Mouse (Mus musculus) neural tube, embryonic 12.5 days (tissue): ENCODE data around the gene Cym. TPM values are rescaled to one million over a fixed set of nuclear protein-coding genes. Genes with fewer than 3 reads are reported as not detected.

Source experiments
- ATAC-seq: fragments of 200-750 bp; cut with Nextera tagmentation; 2 replicates; pipeline ENCODE4 v1.8.0; 2017; ENCODE audit warnings: low read depth, mild to moderate bottlenecking, moderate TSS enrichment, moderate library complexity; ENCODE audit not compliant: low FRiP score
- H3K27ac ChIP-seq: fragments of 300-500 bp; sonication (generic); 2 replicates; pipeline ENCODE4 v1.5.1; 2016
- H3K27me3 ChIP-seq: fragments of 300-500 bp; sonication (generic); replicated peaks from 2 replicates; pipeline ENCODE4 v1.6.1; 2016; ENCODE audit warnings: mild to moderate bottlenecking
- H3K36me3 ChIP-seq: fragments of 300-500 bp; sonication (generic); 2 replicates; pipeline ENCODE4 v1.6.1; 2016; ENCODE audit warnings: mild to moderate bottlenecking
- H3K4me1 ChIP-seq: fragments of 300-500 bp; sonication (generic); 2 replicates; pipeline ENCODE4 v1.6.1; 2016
- H3K4me2 ChIP-seq: fragments of 300-500 bp; sonication (generic); replicated peaks from 2 replicates; pipeline ENCODE4 v1.6.1; 2016; ENCODE audit warnings: mild to moderate bottlenecking
- H3K4me3 ChIP-seq: fragments of 300-500 bp; sonication (generic); 2 replicates; pipeline ENCODE4 v1.5.1; 2016
- H3K9ac ChIP-seq: fragments of 300-500 bp; sonication (generic); 2 replicates; pipeline ENCODE4 v1.6.1; 2016; ENCODE audit warnings: mild to moderate bottlenecking
- H3K9me3 ChIP-seq: fragments of 300-500 bp; sonication (generic); 2 replicates; pipeline ENCODE4 v1.6.1; 2016; ENCODE audit warnings: mild to moderate bottlenecking
- WGBS: fragments of 180-500 bp; shearing (Covaris S2); methylation state at CpG from one replicate; pipeline ENCODE4 v1.1.7; 2016; 5-methylcytosine and 5-hydroxymethylcytosine counted together
- polyA plus RNA-seq: library from polyadenylated mRNA; unstranded; fragments of >200 nt; fragmentation: Nextera tagmentation; extraction: Ambion mirVana; gene quantifications from 2 replicates; pipeline ENCODE4 v1.2.1, GENCODE M21; 2016

Cym gene
- polyA plus RNA-seq, 1 experiment from 2014 or later = not detected

DNA sequence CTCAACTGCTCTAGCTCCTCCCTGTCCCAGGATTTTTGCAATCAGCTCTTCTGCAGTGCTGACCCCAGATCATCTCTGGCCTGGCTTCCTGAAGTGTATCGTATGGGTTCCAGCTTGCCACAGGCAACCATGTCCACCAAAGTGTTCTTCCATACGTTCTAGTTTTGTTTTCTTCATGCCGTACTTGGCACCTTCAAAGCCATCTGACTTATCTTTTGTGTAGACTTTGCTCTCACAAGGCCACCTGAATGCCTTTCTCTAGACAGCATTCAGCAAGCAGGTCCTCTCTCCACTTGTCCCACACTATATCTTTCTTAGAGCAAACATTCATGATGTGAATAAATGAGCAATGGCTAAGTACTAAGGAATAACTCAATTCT, 4.4 kb downstream of the Cym start:
- no peak overlapping the region for H3K9ac ChIP-seq
- no peak overlapping the region for H3K27ac ChIP-seq
- no peak for ATAC-seq
- H3K27me3 ChIP-seq = no peaks in the 10 kb centered on the region
- no peaks in the 10 kb centered on the region for H3K36me3 ChIP-seq
- H3K4me3 ChIP-seq = no peak overlapping the region
- H3K9me3 ChIP-seq = no peaks in the 10 kb centered on the region
- WGBS = 86% methylated on average over 3 of the region's 3 CpGs
- H3K4me2 ChIP-seq = no peak overlapping the region
- H3K4me1 ChIP-seq = no peaks in the 10 kb centered on the region

DNA sequence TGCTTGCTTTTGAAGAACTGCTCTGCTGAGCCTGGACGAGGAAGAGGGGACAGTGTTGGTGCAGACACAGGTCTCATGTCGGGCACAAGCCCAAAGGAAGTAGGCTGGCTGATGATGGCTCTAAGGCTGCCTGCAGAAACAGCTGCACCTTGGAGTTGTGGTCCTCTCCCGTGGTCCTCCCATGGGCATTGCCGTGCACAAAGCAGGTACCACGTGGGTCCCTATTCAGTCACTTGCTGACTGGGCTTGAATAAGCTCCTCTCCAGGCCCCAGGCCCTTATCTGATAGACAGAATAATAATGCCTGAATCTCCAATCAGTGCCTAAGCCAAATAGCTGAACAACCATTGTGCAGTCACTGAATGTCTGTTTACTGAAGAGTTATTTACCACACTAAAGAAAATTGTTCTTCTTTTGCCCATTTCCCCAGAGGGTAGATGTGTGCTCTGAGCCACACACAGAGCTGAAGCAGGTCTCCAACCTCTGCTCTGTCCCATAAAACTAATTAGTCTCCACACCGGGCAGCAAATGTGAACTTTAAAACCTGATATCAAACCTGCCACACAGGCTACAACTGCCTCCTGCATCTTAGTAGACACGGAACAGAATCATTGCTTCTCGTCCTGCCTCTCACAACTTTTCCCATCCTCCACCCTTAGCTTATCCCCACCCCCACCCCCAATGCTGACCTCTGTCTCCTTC, 5.0 kb downstream of the Cym start:
- Histone ChIP-seq H3K4me1 (no peaks in the 10 kb centered on the region), H3K27ac (no peak overlapping the region), H3K27me3 (no peaks in the 10 kb centered on the region), H3K4me3 (no peak overlapping the region), H3K9me3 (no peaks in the 10 kb centered on the region), H3K4me2 (no peak overlapping the region), H3K36me3 (no peaks in the 10 kb centered on the region), H3K9ac (no peak overlapping the region)
- 71% methylated on average over 8 of the region's 8 CpGs for WGBS
- ATAC-seq = no peak

DNA sequence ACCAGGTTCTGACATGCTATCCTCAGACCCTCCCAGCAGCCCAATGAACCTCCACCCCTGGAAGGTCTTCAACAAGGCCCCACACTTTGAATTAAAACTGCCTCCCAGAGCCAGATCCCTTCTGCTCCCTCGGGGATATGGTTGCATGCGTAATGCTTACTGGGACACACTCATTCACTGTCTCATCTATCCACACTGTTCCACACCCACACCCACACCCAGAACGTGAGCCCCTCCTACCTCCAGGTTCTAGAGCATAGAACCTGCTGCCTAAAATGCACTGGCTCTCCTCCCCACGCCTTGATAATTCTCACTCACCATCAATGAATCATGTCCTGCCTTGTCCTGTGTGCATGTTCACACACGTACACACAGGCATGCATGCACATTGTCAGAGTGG, 6.9 kb downstream of the Cym start:
- Histone ChIP-seq H3K9me3 (no peaks in the 10 kb centered on the region), H3K27me3 (no peaks in the 10 kb centered on the region), H3K27ac (no peak overlapping the region), H3K9ac (no peak overlapping the region), H3K4me2 (no peak overlapping the region), H3K36me3 (no peaks in the 10 kb centered on the region), H3K4me3 (no peak overlapping the region), H3K4me1 (no peaks in the 10 kb centered on the region)
- 84% methylated on average over 5 of the region's 5 CpGs for WGBS
- ATAC-seq = no peak

DNA sequence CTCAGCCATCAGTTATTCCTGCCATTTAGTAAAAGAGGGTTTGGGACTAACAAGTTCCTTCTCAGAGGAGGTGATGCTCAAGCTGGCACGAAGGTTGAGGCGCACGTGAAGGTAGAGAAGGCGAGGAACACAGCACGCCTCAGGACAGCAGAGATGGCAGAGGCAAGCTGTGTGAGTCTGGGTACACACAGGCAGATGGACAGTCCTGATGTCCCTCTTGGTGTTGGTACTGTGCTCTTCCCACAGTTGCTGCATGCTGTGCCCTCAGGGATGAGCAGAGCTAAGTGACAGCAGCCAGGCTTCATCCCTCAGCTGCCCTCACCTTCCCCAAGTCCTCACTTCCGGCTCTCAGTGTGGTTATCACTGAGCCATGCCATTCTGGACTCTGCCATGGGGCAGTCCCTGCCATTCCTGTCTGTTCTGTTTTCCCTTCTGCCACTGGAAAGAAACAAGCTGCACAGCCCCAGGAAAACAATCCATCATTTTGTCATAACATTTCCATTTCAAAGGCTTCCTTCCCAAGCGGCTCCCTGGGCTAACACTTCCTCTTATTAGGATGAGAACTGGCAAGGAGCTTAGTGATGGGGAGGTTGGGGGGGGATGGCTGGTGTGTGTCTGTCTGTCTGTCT, 13.8 kb downstream of the Cym start:
- Histone ChIP-seq H3K36me3 (no peaks in the 10 kb centered on the region), H3K4me3 (no peak overlapping the region), H3K4me1 (peaks cover 21% of the 10 kb centered on the region), H3K4me2 (no peak overlapping the region), H3K9me3 (no peaks in the 10 kb centered on the region), H3K27me3 (no peaks in the 10 kb centered on the region), H3K9ac (no peak overlapping the region), H3K27ac (no peak overlapping the region)
- peak; percentile 72 for ATAC-seq
- 62% methylated on average over 7 of the region's 7 CpGs for WGBS

DNA sequence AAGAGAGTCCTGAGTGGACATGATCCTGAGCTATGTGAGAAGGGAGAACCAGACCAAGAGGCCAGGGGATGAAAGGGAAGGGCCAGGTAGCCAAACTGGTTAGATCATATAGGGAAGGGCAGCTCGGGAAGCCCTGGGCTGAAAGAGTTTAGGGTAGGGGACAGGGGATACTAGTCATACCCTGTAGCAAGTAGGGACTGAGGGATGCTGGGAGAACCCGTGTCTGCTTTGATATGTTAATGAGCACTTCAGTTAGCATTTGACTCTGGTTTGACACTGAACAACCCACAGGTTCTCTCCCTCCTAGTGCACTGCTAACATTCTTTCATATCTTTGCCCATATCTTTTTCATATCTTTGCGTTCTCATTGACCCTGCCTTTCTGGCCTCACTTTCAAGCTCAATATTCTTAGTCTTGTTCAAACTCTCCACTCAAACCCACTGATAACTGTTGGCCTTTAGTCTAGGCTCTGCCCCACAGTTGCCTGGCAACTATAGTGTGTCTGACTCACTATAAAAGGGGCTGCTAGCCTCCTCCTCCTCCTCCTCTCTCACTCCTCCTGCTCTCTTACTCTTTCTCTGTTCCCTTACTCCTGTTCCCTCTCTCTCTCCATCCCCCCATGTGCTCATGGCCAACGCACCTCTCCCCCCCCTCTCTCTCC, 14.9 kb downstream of the Cym start:
- Histone ChIP-seq H3K9ac (no peak overlapping the region), H3K27ac (no peak overlapping the region), H3K9me3 (no peaks in the 10 kb centered on the region), H3K27me3 (no peaks in the 10 kb centered on the region), H3K4me3 (no peak overlapping the region), H3K4me1 (peaks cover 21% of the 10 kb centered on the region), H3K4me2 (no peak overlapping the region), H3K36me3 (no peaks in the 10 kb centered on the region)
- ATAC-seq = peak; percentile 31
- 38% methylated on average over 4 of the region's 4 CpGs for WGBS

DNA sequence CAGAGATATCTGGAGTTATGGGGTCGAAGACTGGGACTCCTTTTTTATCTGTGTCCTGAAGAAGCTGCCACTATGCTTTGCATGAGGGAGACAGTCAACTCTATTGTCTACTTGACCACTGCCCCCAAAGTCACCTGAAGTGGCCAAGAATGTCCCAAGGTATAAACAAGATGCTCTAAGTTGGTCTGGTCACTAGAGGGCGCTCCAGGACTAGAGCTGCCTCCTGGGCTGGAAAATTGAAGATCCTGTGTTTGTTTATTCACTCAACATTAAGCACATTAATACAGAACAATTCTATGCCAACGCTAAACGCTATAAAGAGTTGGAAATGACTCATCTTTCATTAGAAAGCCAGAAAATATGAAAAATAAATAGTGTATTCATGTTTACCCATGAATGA, 15.5 kb downstream of the Cym start:
- H3K9ac ChIP-seq = no peak overlapping the region
- H3K4me1 ChIP-seq = peaks cover 21% of the 10 kb centered on the region
- no peaks in the 10 kb centered on the region for H3K9me3 ChIP-seq
- WGBS = 18% methylated on average over 4 of the region's 4 CpGs
- no peaks in the 10 kb centered on the region for H3K27me3 ChIP-seq
- H3K4me2 ChIP-seq = no peak overlapping the region
- ATAC-seq = no peak
- H3K4me3 ChIP-seq = no peak overlapping the region
- no peaks in the 10 kb centered on the region for H3K36me3 ChIP-seq
- H3K27ac ChIP-seq = no peak overlapping the region

DNA sequence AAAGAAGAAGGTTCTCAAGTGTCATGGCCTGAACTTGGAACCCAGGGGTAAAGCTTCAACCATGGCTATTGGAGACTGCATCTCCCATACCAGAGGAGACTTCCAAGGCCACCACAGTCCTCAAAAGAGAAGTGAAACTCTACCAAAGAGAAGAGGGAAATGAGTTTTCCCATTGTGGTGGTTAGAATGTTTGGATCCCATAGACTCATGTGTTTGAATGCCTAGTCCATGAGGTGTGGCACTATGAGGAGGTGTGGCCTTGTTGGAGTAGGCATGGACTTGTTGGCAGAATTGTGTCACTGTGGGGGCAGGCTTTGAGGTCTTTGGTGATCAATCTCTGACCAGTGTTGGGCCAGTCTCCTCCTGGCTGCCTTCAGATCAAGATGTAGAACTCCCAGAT, 16.4 kb downstream of the Cym start:
- ATAC-seq = no peak
- no peaks in the 10 kb centered on the region for H3K36me3 ChIP-seq
- H3K4me3 ChIP-seq = no peak overlapping the region
- no peaks in the 10 kb centered on the region for H3K27me3 ChIP-seq
- H3K9me3 ChIP-seq = no peaks in the 10 kb centered on the region
- no peak overlapping the region for H3K27ac ChIP-seq
- peaks cover 21% of the 10 kb centered on the region for H3K4me1 ChIP-seq
- H3K9ac ChIP-seq = no peak overlapping the region
- H3K4me2 ChIP-seq = no peak overlapping the region

DNA sequence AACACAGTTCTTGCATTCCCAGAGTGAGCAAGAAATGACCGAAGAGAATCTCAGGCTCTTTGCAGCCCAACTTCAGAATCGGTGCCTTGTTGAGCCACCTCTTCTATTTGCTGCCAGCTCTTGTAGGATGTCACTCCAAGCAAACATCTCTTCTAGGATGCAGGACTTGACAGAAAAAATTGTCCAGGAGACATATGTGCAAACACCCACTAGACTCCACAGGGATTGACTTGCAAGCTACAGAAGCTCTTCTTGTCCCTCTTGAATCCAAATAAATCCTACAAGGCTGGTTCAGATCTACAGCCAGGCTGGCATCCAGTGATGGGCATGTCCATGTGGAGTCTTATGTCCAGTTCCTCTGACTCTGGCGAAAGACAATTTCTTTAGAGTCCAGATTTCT, 17.1 kb downstream of the Cym start:
- peaks cover 21% of the 10 kb centered on the region for H3K4me1 ChIP-seq
- H3K27me3 ChIP-seq = no peaks in the 10 kb centered on the region
- H3K9me3 ChIP-seq = no peaks in the 10 kb centered on the region
- no peak overlapping the region for H3K4me2 ChIP-seq
- no peak for ATAC-seq
- WGBS = 89% methylated on average over 3 of the region's 3 CpGs
- no peaks in the 10 kb centered on the region for H3K36me3 ChIP-seq
- H3K4me3 ChIP-seq = no peak overlapping the region
- no peak overlapping the region for H3K9ac ChIP-seq
- no peak overlapping the region for H3K27ac ChIP-seq

DNA sequence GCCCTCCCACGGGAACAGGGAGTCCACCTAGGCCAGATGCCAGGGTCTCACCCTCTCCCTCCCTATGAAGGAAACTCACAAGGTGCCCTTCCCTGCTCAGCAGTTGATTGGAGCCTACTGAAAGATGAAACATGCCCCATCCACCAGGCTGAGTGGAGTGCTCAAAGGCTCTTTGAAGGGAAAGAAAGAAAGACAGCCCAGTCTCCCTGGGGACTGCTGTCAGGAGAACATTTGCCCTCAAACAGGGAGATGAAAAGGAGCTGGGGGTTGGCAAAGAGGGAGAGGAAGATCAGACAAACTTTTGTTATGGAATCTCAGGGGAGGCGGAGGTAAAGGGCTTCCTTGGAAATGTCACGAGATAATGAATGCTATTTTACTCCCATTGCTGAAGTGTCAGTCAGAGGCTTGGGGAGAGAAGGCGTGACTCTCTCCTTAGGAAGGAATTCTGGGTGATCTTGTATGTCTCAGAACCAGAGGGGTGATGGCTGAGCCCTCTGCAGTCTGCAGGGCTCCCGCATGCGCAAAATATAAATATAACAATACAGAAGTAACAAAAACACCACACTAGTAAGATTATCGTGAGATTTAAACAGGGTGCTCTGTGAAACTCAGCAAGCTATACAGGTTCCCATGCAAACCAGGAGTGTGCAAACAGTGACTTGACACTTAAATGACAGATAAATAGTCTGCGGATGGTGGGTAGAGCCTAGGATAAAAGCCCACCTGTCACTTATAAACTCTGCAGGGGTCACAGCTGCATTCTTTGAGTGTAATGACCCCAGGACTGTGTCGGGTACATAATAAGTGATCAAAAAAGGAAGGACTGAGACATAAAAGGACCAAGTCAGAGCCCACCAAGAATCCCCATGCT, 20.0 kb downstream of the Cym start:
- H3K9me3 ChIP-seq = no peaks in the 10 kb centered on the region
- ATAC-seq = no peak
- WGBS = 35% methylated on average over 9 of the region's 9 CpGs
- H3K36me3 ChIP-seq = no peaks in the 10 kb centered on the region
- no peaks in the 10 kb centered on the region for H3K27me3 ChIP-seq
- H3K4me3 ChIP-seq = no peak overlapping the region
- peaks cover 3% of the 10 kb centered on the region for H3K4me1 ChIP-seq
- no peak overlapping the region for H3K4me2 ChIP-seq
- H3K27ac ChIP-seq = no peak overlapping the region
- no peak overlapping the region for H3K9ac ChIP-seq

DNA sequence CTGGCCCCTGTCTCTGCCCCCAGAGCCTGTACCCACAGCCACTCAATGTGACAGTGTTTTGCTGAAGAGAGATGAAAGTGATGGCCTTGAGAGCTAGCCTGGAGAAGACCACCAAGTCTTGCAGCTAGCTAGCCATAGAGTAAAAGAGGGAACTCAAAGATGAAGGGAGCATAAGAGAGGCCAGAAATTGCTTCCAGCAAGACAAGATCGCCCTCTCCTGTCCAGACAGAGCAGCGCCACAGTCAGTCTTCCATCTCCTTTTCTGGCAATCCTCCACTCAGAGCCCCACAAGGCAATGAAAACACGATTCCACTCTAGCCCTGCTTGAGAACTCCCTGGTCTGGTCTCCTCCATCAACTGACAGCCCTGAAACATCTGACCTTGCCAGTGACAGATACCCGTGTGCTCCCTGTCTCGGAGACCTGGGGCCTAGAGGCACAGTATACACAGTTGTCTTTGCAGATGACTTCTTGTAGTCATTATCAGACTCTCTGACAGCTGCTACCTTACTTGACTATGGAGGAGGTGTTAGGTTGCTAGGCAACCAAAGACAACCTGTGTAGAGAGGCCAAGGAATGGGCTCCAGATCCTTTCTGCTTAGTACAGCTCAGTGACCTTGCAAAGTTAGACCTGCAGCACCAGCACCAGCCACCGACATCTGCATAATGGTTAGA, 33.2 kb downstream of the Cym start:
- no peaks in the 10 kb centered on the region for H3K9me3 ChIP-seq
- WGBS = 46% methylated on average over 6 of the region's 6 CpGs
- H3K4me1 ChIP-seq = no peaks in the 10 kb centered on the region
- H3K4me3 ChIP-seq = no peak overlapping the region
- no peak overlapping the region for H3K27ac ChIP-seq
- H3K36me3 ChIP-seq = no peaks in the 10 kb centered on the region
- no peaks in the 10 kb centered on the region for H3K27me3 ChIP-seq
- no peak overlapping the region for H3K4me2 ChIP-seq
- ATAC-seq = peak; percentile 71; the same call in 1 of the 2 replicates
- no peak overlapping the region for H3K9ac ChIP-seq

DNA sequence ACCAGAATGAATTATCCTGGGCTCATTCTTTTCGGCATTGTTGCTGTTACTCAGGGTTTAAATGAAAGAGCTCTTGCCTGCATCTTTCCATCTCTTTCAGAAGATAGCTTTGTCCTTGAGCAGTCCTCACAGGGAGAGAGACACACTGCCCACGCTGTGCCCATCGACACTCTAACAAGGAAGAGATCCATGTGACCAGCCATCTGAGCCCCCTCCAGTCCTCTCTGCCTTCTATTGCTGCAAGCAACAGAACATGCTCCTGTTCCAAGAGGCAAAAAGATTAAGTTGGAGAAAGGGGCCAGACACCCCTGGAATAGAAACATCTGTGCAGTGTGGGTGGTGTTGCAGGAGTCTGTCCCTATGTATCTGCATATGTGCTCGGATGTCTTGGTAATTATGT, 34.5 kb downstream of the Cym start:
- H3K4me1 ChIP-seq = no peaks in the 10 kb centered on the region
- H3K9me3 ChIP-seq = no peaks in the 10 kb centered on the region
- H3K36me3 ChIP-seq = no peaks in the 10 kb centered on the region
- H3K27ac ChIP-seq = no peak overlapping the region
- H3K27me3 ChIP-seq = no peaks in the 10 kb centered on the region
- 84% methylated on average over 4 of the region's 4 CpGs for WGBS
- no peak for ATAC-seq
- no peak overlapping the region for H3K9ac ChIP-seq
- H3K4me2 ChIP-seq = no peak overlapping the region
- H3K4me3 ChIP-seq = no peak overlapping the region

DNA sequence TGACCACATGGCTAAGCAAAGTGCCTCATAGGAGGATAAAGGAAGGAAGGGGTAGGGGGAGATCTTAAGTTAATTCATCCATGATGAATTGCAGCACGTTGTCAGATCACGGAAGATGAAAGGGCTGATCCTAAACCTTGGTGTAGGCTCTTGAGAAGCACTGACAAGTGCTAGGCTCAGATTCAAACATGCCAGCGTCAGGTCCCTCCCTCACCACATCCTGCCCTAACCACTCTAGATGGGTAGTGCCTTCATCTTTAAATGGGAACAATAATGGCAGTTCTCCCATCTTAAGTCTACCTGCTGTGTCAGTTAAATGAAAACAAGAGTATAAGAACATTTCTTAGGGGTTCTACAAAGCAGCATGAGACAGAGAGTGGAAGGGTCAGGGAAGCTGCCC, 35.9 kb downstream of the Cym start:
- ATAC-seq = no peak
- Histone ChIP-seq H3K4me2 (no peak overlapping the region), H3K27ac (no peak overlapping the region), H3K9me3 (no peaks in the 10 kb centered on the region), H3K9ac (no peak overlapping the region), H3K4me1 (no peaks in the 10 kb centered on the region), H3K27me3 (no peaks in the 10 kb centered on the region), H3K4me3 (no peak overlapping the region), H3K36me3 (no peaks in the 10 kb centered on the region)
- WGBS = 80% methylated on average over 3 of the region's 3 CpGs
